Comparison of ENCODE assay signal across 11 mouse cellular contexts in the genomic region with DNA sequence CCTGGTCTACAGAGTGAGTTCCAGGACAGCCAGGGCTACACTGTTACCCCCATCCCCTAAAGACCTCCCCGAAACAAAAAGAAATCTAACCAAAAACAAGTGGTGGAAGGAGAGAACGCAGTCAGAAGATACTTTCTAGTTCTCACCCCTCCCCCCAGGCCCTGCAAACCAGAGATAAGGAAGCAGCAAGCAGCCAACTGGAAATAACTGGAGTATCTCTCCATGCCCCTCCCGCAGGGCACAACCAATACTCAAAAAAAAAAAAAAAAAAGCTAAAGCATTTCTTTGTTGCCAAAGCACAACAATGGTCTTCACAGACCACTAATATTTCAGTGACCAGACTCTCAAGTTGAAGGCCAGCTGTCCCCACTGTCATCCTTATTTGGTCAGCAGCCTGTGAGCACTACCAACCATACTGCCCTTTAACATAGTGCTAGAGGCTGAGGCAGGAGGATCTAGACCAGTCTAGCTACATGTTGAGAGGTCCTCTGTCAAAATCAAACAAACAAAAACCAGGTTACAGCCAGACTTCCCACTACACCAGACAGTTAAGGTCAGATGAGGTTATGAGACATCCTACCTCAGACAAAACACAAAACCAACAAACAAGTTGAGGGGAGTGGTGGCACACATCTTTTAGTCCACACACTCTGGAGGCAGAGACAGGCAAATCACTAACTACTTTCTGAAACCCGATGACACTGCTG. TPM values are rescaled to one million over a fixed set of nuclear protein-coding genes. Genes with fewer than 3 reads are reported as not detected.
A peak's percentile ranks its signal among the peaks of the same experiment; 100 is the strongest.
DNase-seq lines count a peak whose midpoint lies in the region; ATAC-seq and TF ChIP-seq lines count a peak whose summit lies in the region.
"Had no signal": no experiment of that assay in that cellular context is flagged by ENCODE, and none has a peak within 500 bp of the region (broad histone marks: within the 10 kb centered on the region; RNA-seq: fewer than 3 reads in every experiment).

No protein-coding gene starts in this region.

- H3K4me3 ChIP-seq in heart, embryonic 13.5 days, result peak overlapping the region; percentile 86
- H3K4me3 ChIP-seq in hindbrain, embryonic 16.5 days (ENCODE audit: low read length), result no peak overlapping the region
- 0 out of 2 replicates have a peak overlapping the region, but pooled peaks have one; percentile 81 for H3K4me3 ChIP-seq in midbrain, postnatal 0 days (ENCODE audit: low read depth, low read length)
- H3K4me3 ChIP-seq in lung, postnatal 0 days (ENCODE audit: low read depth, low read length), result no peak overlapping the region

- no peak for TF ChIP-seq EP300 in lung, postnatal 0 days (IDR thresholded peaks at IDR 0.05)

- no peak for DNase-seq in heart, postnatal 36 days
- peak; percentile 88 for DNase-seq in c-Kit-positive CD71-positive TER-119-negative erythroid progenitor cells, embryonic 14.5 days (ENCODE audit: low read depth)
- DNase-seq in midbrain, postnatal 0 days (ENCODE audit: low spot score), result no peak
- no peak for DNase-seq in frontal cortex, adult 2 months (ENCODE audit: extremely low spot score in 1 of 2, low spot score in 1 of 2)
- DNase-seq in lung, postnatal 0 days (ENCODE audit: low spot score), result no peak
- DNase-seq: adrenal gland, postnatal 14 days; gastrocnemius, postnatal 36 days; kidney, postnatal 4 days had no signal

- peak overlapping the region; percentile 89 for H3K27ac ChIP-seq in heart, embryonic 13.5 days (replicated peaks)
- no peak overlapping the region for H3K27ac ChIP-seq in hindbrain, embryonic 16.5 days (ENCODE audit: low read depth, low read length)
- H3K27ac ChIP-seq in midbrain, postnatal 0 days (ENCODE audit: low read depth, low read length), result no peak overlapping the region
- H3K27ac ChIP-seq in lung, postnatal 0 days (ENCODE audit: low read length), result no peak overlapping the region

- peak overlapping the region; percentile 94 for H3K9ac ChIP-seq in heart, embryonic 13.5 days
- H3K9ac ChIP-seq in hindbrain, embryonic 16.5 days (ENCODE audit: low read depth, low read length), result 0 out of 2 replicates have a peak overlapping the region, but pooled peaks have one; percentile 31
- no peak overlapping the region for H3K9ac ChIP-seq in midbrain, postnatal 0 days (replicated peaks; ENCODE audit: low read length, poor library complexity, severe bottlenecking)
- no peak overlapping the region for H3K9ac ChIP-seq in lung, postnatal 0 days (replicated peaks; ENCODE audit: low read depth)

- intact Hi-C loops in heart, postnatal 36 days (cut with DNase I), result no loop called here

- 26% methylated on average over 4 of the region's 4 CpGs for WGBS in heart, embryonic 13.5 days
- 76% methylated on average over 4 of the region's 4 CpGs for WGBS in hindbrain, embryonic 16.5 days
- 70% methylated on average over 4 of the region's 4 CpGs for WGBS in midbrain, postnatal 0 days
- 40% methylated on average over 4 of the region's 4 CpGs for WGBS in lung, postnatal 0 days

- H3K4me1 ChIP-seq in heart, embryonic 13.5 days, result peaks cover 36% of the 10 kb centered on the region
- H3K4me1 ChIP-seq in hindbrain, embryonic 16.5 days (ENCODE audit: control insufficient read depth, insufficient read depth, low read depth, low read length), result peaks cover 26% of the 10 kb centered on the region
- peaks cover 5% of the 10 kb centered on the region; the same call in 1 of the 2 replicates for H3K4me1 ChIP-seq in midbrain, postnatal 0 days (ENCODE audit: insufficient read depth, low read length)
- H3K4me1 ChIP-seq in lung, postnatal 0 days (ENCODE audit: insufficient read depth, low read depth, low read length), result peaks cover 8% of the 10 kb centered on the region

- H3K9me3 ChIP-seq in heart, embryonic 13.5 days, result no peaks in the 10 kb centered on the region
- no peaks in the 10 kb centered on the region for H3K9me3 ChIP-seq in hindbrain, embryonic 16.5 days (ENCODE audit: control insufficient read depth, low read length)
- no peaks in the 10 kb centered on the region for H3K9me3 ChIP-seq in midbrain, postnatal 0 days (ENCODE audit: low read length)
- no peaks in the 10 kb centered on the region for H3K9me3 ChIP-seq in lung, postnatal 0 days (ENCODE audit: low read length)

- H3K4me2 ChIP-seq in heart, embryonic 13.5 days, result peak overlapping the region; percentile 90
- peak overlapping the region; percentile 76 for H3K4me2 ChIP-seq in hindbrain, embryonic 16.5 days (ENCODE audit: low read length)
- peak overlapping the region; percentile 88 for H3K4me2 ChIP-seq in midbrain, postnatal 0 days (ENCODE audit: low read depth, low read length, poor library complexity, severe bottlenecking)
- no peak overlapping the region for H3K4me2 ChIP-seq in lung, postnatal 0 days (replicated peaks; ENCODE audit: low read depth, low read length)

- no peak for TF ChIP-seq CTCF in midbrain, postnatal 0 days (IDR thresholded peaks at IDR 0.05)
- TF ChIP-seq CTCF in lung, postnatal 0 days (IDR thresholded peaks at IDR 0.05), result no peak

- H3K27me3 ChIP-seq in heart, embryonic 13.5 days (replicated peaks), result no peaks in the 10 kb centered on the region
- H3K27me3 ChIP-seq in hindbrain, embryonic 16.5 days (replicated peaks; ENCODE audit: control insufficient read depth, insufficient read depth, low read length), result no peaks in the 10 kb centered on the region
- H3K27me3 ChIP-seq in midbrain, postnatal 0 days (ENCODE audit: insufficient read depth, low read length), result no peaks in the 10 kb centered on the region
- H3K27me3 ChIP-seq in lung, postnatal 0 days (replicated peaks; ENCODE audit: insufficient read depth, low read length), result no peaks in the 10 kb centered on the region

- H3K36me3 ChIP-seq in heart, embryonic 13.5 days, result peaks cover 40% of the 10 kb centered on the region
- H3K36me3 ChIP-seq in hindbrain, embryonic 16.5 days (ENCODE audit: control insufficient read depth, insufficient read depth, low read length), result peaks cover 22% of the 10 kb centered on the region
- peaks cover 21% of the 10 kb centered on the region for H3K36me3 ChIP-seq in midbrain, postnatal 0 days (ENCODE audit: insufficient read depth, low read length)
- peaks cover 19% of the 10 kb centered on the region for H3K36me3 ChIP-seq in lung, postnatal 0 days (ENCODE audit: insufficient read depth, low read length)

- no peak for ATAC-seq in heart, embryonic 13.5 days (ENCODE audit: extremely low read depth, insufficient number of reproducible peaks, low FRiP score, low TSS enrichment)
- no peak for ATAC-seq in hindbrain, embryonic 16.5 days
- no peak for ATAC-seq in midbrain, postnatal 0 days (ENCODE audit: low FRiP score)
- no peak for ATAC-seq in granulocyte monocyte progenitor cell, adult 5-6 weeks (replicated peaks; ENCODE audit: poor library complexity, severe bottlenecking)
- ATAC-seq in lung, postnatal 0 days, result no peak

RNA-seq across cellular contexts. Expression of gene Stoml2, which starts 6.5 kb away (rescaled TPM):
- polyA plus RNA-seq in heart, embryonic 13.5 days (2015; fragmentation: Nextera tagmentation; extraction: Ambion mirVana), result 211 and 238 TPM in 2 replicates
- 100 to 1,000 TPM; 108 to 115 TPM for total RNA-seq in heart, postnatal 36 days (2021)
- polyA plus RNA-seq in hindbrain, embryonic 16.5 days (2015; fragmentation: Nextera tagmentation; extraction: Ambion mirVana), result 234 and 261 TPM in 2 replicates
- total RNA-seq in midbrain, postnatal 0 days (2014; rRNA removed), result 89.6 and 102 TPM in 2 replicates
- 230 and 241 TPM in 2 replicates for polyA plus RNA-seq in midbrain, postnatal 0 days (2015; fragmentation: Nextera tagmentation; extraction: Ambion mirVana)
- total RNA-seq in granulocyte monocyte progenitor cell, adult 5-6 weeks (2014; fragmentation: Nextera tagmentation), result 140 and 178 TPM in 2 replicates
- 130 and 143 TPM in 2 replicates for total RNA-seq in granulocyte monocyte progenitor cell, adult 5-6 weeks (2017)
- 106 and 107 TPM in 2 replicates for polyA plus RNA-seq in frontal cortex, adult 2 months (2012; rRNA removed)
- 123 and 140 TPM in 2 replicates for polyA plus RNA-seq in lung, postnatal 0 days (2015; fragmentation: Nextera tagmentation; extraction: Ambion mirVana)

RNA-seq across cellular contexts. Expression of gene Fam214b, which starts 8.0 kb away (rescaled TPM):
- polyA plus RNA-seq in heart, embryonic 13.5 days (2015; fragmentation: Nextera tagmentation; extraction: Ambion mirVana), result 14.8 and 15.5 TPM in 2 replicates
- 10 to 100 TPM; 26.1 to 30.0 TPM for total RNA-seq in heart, postnatal 36 days (2021)
- 32.3 and 36.3 TPM in 2 replicates for polyA plus RNA-seq in hindbrain, embryonic 16.5 days (2015; fragmentation: Nextera tagmentation; extraction: Ambion mirVana)
- 31.1 and 48.7 TPM in 2 replicates for total RNA-seq in midbrain, postnatal 0 days (2014; rRNA removed)
- polyA plus RNA-seq in midbrain, postnatal 0 days (2015; fragmentation: Nextera tagmentation; extraction: Ambion mirVana), result 30.3 and 32.3 TPM in 2 replicates
- 2.9 and 5.1 TPM in 2 replicates for total RNA-seq in granulocyte monocyte progenitor cell, adult 5-6 weeks (2014; fragmentation: Nextera tagmentation)
- total RNA-seq in granulocyte monocyte progenitor cell, adult 5-6 weeks (2017), result 2.1 and 5.8 TPM in 2 replicates
- polyA plus RNA-seq in frontal cortex, adult 2 months (2012; rRNA removed), result 31.7 and 37.3 TPM in 2 replicates
- 10.7 and 10.9 TPM in 2 replicates for polyA plus RNA-seq in lung, postnatal 0 days (2015; fragmentation: Nextera tagmentation; extraction: Ambion mirVana)

RNA-seq across cellular contexts. Expression of gene Pigo, which starts 12.4 kb away (rescaled TPM):
- polyA plus RNA-seq in heart, embryonic 13.5 days (2015; fragmentation: Nextera tagmentation; extraction: Ambion mirVana), result 12.7 and 13.8 TPM in 2 replicates
- 10 to 100 TPM; 20.1 to 23.2 TPM for total RNA-seq in heart, postnatal 36 days (2021)
- polyA plus RNA-seq in hindbrain, embryonic 16.5 days (2015; fragmentation: Nextera tagmentation; extraction: Ambion mirVana), result 28.5 and 30.8 TPM in 2 replicates
- 30.5 and 33.4 TPM in 2 replicates for total RNA-seq in midbrain, postnatal 0 days (2014; rRNA removed)
- 24.4 and 26.1 TPM in 2 replicates for polyA plus RNA-seq in midbrain, postnatal 0 days (2015; fragmentation: Nextera tagmentation; extraction: Ambion mirVana)
- total RNA-seq in granulocyte monocyte progenitor cell, adult 5-6 weeks (2014; fragmentation: Nextera tagmentation), result 15.6 and 15.8 TPM in 2 replicates
- 5.8 and 10.8 TPM in 2 replicates for total RNA-seq in granulocyte monocyte progenitor cell, adult 5-6 weeks (2017)
- 20.7 and 23.0 TPM in 2 replicates for polyA plus RNA-seq in frontal cortex, adult 2 months (2012; rRNA removed)
- polyA plus RNA-seq in lung, postnatal 0 days (2015; fragmentation: Nextera tagmentation; extraction: Ambion mirVana), result 9.5 and 9.8 TPM in 2 replicates

RNA-seq across cellular contexts. Expression of gene Unc13b, which starts 20.7 kb away (rescaled TPM):
- 9.7 and 10.2 TPM in 2 replicates for polyA plus RNA-seq in heart, embryonic 13.5 days (2015; fragmentation: Nextera tagmentation; extraction: Ambion mirVana)
- total RNA-seq in heart, postnatal 36 days (2021), result 10 to 100 TPM; 12.9 to 13.5 TPM
- 13.0 and 16.5 TPM in 2 replicates for polyA plus RNA-seq in hindbrain, embryonic 16.5 days (2015; fragmentation: Nextera tagmentation; extraction: Ambion mirVana)
- 40.2 and 54.6 TPM in 2 replicates for total RNA-seq in midbrain, postnatal 0 days (2014; rRNA removed)
- polyA plus RNA-seq in midbrain, postnatal 0 days (2015; fragmentation: Nextera tagmentation; extraction: Ambion mirVana), result 6.3 and 7.9 TPM in 2 replicates
- 0.13 TPM in 1 of 2 replicates, not detected in the other for total RNA-seq in granulocyte monocyte progenitor cell, adult 5-6 weeks (2014; fragmentation: Nextera tagmentation)
- total RNA-seq in granulocyte monocyte progenitor cell, adult 5-6 weeks (2017), result 0.52 and 0.57 TPM in 2 replicates
- polyA plus RNA-seq in frontal cortex, adult 2 months (2012; rRNA removed), result 45.8 and 54.2 TPM in 2 replicates
- polyA plus RNA-seq in lung, postnatal 0 days (2015; fragmentation: Nextera tagmentation; extraction: Ambion mirVana), result 3.0 and 4.9 TPM in 2 replicates

RNA-seq across cellular contexts. Expression of gene Fancg, which starts 27.7 kb away (rescaled TPM):
- polyA plus RNA-seq in heart, embryonic 13.5 days (2015; fragmentation: Nextera tagmentation; extraction: Ambion mirVana), result 10.8 and 11.0 TPM in 2 replicates
- total RNA-seq in heart, postnatal 36 days (2021), result 1 to 10 TPM; 2.6 to 3.2 TPM
- polyA plus RNA-seq in hindbrain, embryonic 16.5 days (2015; fragmentation: Nextera tagmentation; extraction: Ambion mirVana), result 22.7 and 25.8 TPM in 2 replicates
- total RNA-seq in midbrain, postnatal 0 days (2014; rRNA removed), result 15.0 and 18.2 TPM in 2 replicates
- 14.2 and 14.3 TPM in 2 replicates for polyA plus RNA-seq in midbrain, postnatal 0 days (2015; fragmentation: Nextera tagmentation; extraction: Ambion mirVana)
- total RNA-seq in granulocyte monocyte progenitor cell, adult 5-6 weeks (2014; fragmentation: Nextera tagmentation), result 19.9 and 29.0 TPM in 2 replicates
- 18.7 and 21.8 TPM in 2 replicates for total RNA-seq in granulocyte monocyte progenitor cell, adult 5-6 weeks (2017)
- 19.7 and 23.2 TPM in 2 replicates for polyA plus RNA-seq in frontal cortex, adult 2 months (2012; rRNA removed)
- 6.4 and 7.9 TPM in 2 replicates for polyA plus RNA-seq in lung, postnatal 0 days (2015; fragmentation: Nextera tagmentation; extraction: Ambion mirVana)

Comparison
In these comparisons a context has a peak if more than half of its experiments do, and no peak if none do; other contexts are left out.
1. H3K4me3 ChIP-seq: peak in heart, embryonic 13.5 days (single experiment) and midbrain, postnatal 0 days (single experiment); none in hindbrain, embryonic 16.5 days (single experiment) and lung, postnatal 0 days (single experiment).
2. H3K9ac ChIP-seq: peak in heart, embryonic 13.5 days (single experiment) and hindbrain, embryonic 16.5 days (single experiment); none in midbrain, postnatal 0 days (single experiment) and lung, postnatal 0 days (single experiment).